8 mouse cellular contexts compared by ENCODE assay signal in the genomic region with DNA sequence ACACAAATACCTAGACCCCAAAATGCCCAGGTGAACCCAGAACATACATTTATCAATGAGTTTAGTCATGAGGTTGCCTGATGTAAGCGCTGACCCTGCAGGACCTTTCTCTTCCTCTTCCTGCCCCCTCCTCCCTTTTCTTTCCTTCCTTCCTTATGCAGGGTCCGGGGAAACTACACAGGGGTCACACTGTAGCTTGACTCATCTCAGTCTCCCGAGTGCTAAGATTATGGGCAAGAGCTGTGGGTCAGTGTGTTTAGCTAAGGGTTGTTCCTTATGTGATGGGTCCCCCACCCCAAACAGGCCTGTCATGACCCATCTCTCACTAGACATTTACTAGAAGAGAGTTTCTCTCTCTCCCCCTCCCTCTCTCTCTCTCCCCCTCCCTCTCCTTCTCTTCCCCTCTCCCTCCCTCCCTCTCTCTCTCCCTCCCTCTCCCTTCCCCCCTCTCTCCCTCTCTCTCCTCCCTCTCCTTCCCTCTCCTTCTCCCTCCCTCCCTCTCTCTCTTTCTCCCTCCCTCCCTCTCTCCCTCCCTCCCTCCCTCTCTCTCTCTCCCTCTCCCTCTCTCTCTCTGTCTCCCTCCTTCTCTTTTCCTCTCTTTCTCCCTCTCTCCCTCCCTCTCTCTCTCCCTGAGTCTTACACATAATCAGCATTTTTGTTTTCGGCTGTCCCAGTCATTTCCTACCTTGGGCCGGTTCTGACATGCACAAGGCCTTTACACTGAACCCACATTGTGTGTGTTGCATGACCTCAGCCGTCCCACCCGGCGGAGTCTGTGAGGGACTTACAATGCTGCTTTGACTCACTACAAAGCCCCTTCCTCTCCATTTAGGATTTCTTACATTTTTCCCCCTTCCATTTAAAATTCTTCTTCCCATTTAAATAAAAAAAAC. TPM values are rescaled to one million over a fixed set of nuclear protein-coding genes. Genes with fewer than 3 reads are reported as not detected.
DNase-seq lines count a peak whose midpoint lies in the region; ATAC-seq and TF ChIP-seq lines count a peak whose summit lies in the region.

No protein-coding gene starts in this region.

- H3K9me3 ChIP-seq in kidney, embryonic 15.5 days (replicated peaks) = no peaks in the 10 kb centered on the region
- H3K9me3 ChIP-seq in hindbrain, embryonic 13.5 days = no peaks in the 10 kb centered on the region
- no peaks in the 10 kb centered on the region for H3K9me3 ChIP-seq in midbrain, embryonic 15.5 days

- H3K9ac ChIP-seq in kidney, embryonic 15.5 days = peak overlapping the region; percentile 41; the same call in 1 of the 2 replicates
- no peak overlapping the region for H3K9ac ChIP-seq in hindbrain, embryonic 13.5 days
- H3K9ac ChIP-seq in midbrain, embryonic 15.5 days = no peak overlapping the region

- DNase-seq in kidney, postnatal 36 days = no peak
- DNase-seq in ovary, postnatal 10 days (ENCODE audit: low spot score) = no peak
- DNase-seq in gastrocnemius, postnatal 4 days (ENCODE audit: low spot score in 2 of 2) = no peak

- H3K4me2 ChIP-seq in kidney, embryonic 15.5 days = peak overlapping the region; percentile 55
- H3K4me2 ChIP-seq in hindbrain, embryonic 13.5 days = peak overlapping the region; percentile 43
- H3K4me2 ChIP-seq in midbrain, embryonic 15.5 days = peak overlapping the region; percentile 29; the same call in 1 of the 2 replicates

- no peaks in the 10 kb centered on the region for H3K27me3 ChIP-seq in kidney, embryonic 15.5 days
- H3K27me3 ChIP-seq in hindbrain, embryonic 13.5 days = no peaks in the 10 kb centered on the region
- H3K27me3 ChIP-seq in midbrain, embryonic 15.5 days (replicated peaks) = no peaks in the 10 kb centered on the region

- ATAC-seq in kidney, embryonic 15.5 days (replicated peaks; ENCODE audit: low FRiP score) = no peak; the same call in 1 of the 2 replicates
- ATAC-seq in hindbrain, embryonic 13.5 days (ENCODE audit: low FRiP score) = no peak
- no peak for ATAC-seq in midbrain, embryonic 15.5 days (replicated peaks)
- no peak for ATAC-seq in erythroid progenitor cell, adult 5-6 weeks (replicated peaks; ENCODE audit: low FRiP score, poor library complexity, severe bottlenecking)

- H3K4me1 ChIP-seq in kidney, embryonic 15.5 days = peaks cover 28% of the 10 kb centered on the region
- no peaks in the 10 kb centered on the region for H3K4me1 ChIP-seq in cortical plate, adult 2 months (ENCODE audit: control insufficient read depth, insufficient read depth, low read length)
- H3K4me1 ChIP-seq in hindbrain, embryonic 13.5 days (replicated peaks) = peaks cover 28% of the 10 kb centered on the region
- peaks cover 23% of the 10 kb centered on the region for H3K4me1 ChIP-seq in midbrain, embryonic 15.5 days

- WGBS in kidney, embryonic 15.5 days = 36% methylated on average over 8 of the region's 8 CpGs
- WGBS in hindbrain, embryonic 13.5 days = 29% methylated on average over 8 of the region's 8 CpGs
- 27% methylated on average over 8 of the region's 8 CpGs for WGBS in midbrain, embryonic 15.5 days

- peak overlapping the region; percentile 97 for H3K27ac ChIP-seq in kidney, embryonic 15.5 days
- no peak overlapping the region for H3K27ac ChIP-seq in cortical plate, adult 2 months (ENCODE audit: insufficient read depth, low read length)
- H3K27ac ChIP-seq in hindbrain, embryonic 13.5 days = peak overlapping the region; percentile 90
- peak overlapping the region; percentile 77 for H3K27ac ChIP-seq in midbrain, embryonic 15.5 days

- H3K36me3 ChIP-seq in kidney, embryonic 15.5 days = peaks cover 26% of the 10 kb centered on the region
- H3K36me3 ChIP-seq in hindbrain, embryonic 13.5 days = peaks cover 10% of the 10 kb centered on the region
- no peaks in the 10 kb centered on the region for H3K36me3 ChIP-seq in midbrain, embryonic 15.5 days (replicated peaks)

- peak overlapping the region; percentile 46 for H3K4me3 ChIP-seq in kidney, embryonic 15.5 days (replicated peaks)
- H3K4me3 ChIP-seq in cortical plate, adult 2 months (ENCODE audit: insufficient read depth, low read length) = peak overlapping the region; percentile 12; the same call in 1 of the 2 replicates
- no peak overlapping the region; the same call in 1 of the 2 replicates for H3K4me3 ChIP-seq in hindbrain, embryonic 13.5 days
- H3K4me3 ChIP-seq in midbrain, embryonic 15.5 days = no peak overlapping the region

- TF ChIP-seq POLR2A in cortical plate, adult 2 months (IDR thresholded peaks at IDR 0.05; ENCODE audit: extremely low read depth, insufficient read depth, low read length) = no peak

- TF ChIP-seq CTCF in cortical plate, adult 2 months (IDR thresholded peaks at IDR 0.05; ENCODE audit: extremely low read depth, insufficient read depth, low read length) = no peak

RNA-seq across cellular contexts. Expression of a gene that starts 44.9 kb away (rescaled TPM):
- polyA plus RNA-seq in kidney, embryonic 15.5 days (2015; fragmentation: Nextera tagmentation; extraction: Ambion mirVana) = 79.9 and 81.6 TPM in 2 replicates
- 42.5 and 44.5 TPM in 2 replicates for polyA plus RNA-seq in cortical plate, adult 2 months (2012; rRNA removed)
- polyA plus RNA-seq in hindbrain, embryonic 13.5 days (2015; fragmentation: Nextera tagmentation; extraction: Ambion mirVana) = 73.6 and 74.3 TPM in 2 replicates
- 77.3 and 79.9 TPM in 2 replicates for polyA plus RNA-seq in midbrain, embryonic 15.5 days (2015; fragmentation: Nextera tagmentation; extraction: Ambion mirVana)
- total RNA-seq in erythroid progenitor cell, adult 5-6 weeks (2015; ENCODE audit: low replicate concordance) = 9.4 and 19.7 TPM in 2 replicates
- 3.3 and 7.6 TPM in 2 replicates for total RNA-seq in erythroid progenitor cell, adult 5-6 weeks (2017; ENCODE audit: low replicate concordance)
- total RNA-seq in gastrocnemius, postnatal 4 days (2021) = 10 to 100 TPM; 24.3 to 27.5 TPM

RNA-seq across cellular contexts. Expression of a gene that starts 57.7 kb away (rescaled TPM):
- 51.5 and 55.2 TPM in 2 replicates for polyA plus RNA-seq in kidney, embryonic 15.5 days (2015; fragmentation: Nextera tagmentation; extraction: Ambion mirVana)
- polyA plus RNA-seq in cortical plate, adult 2 months (2012; rRNA removed) = 12.1 and 12.4 TPM in 2 replicates
- 20.6 and 20.9 TPM in 2 replicates for polyA plus RNA-seq in hindbrain, embryonic 13.5 days (2015; fragmentation: Nextera tagmentation; extraction: Ambion mirVana)
- polyA plus RNA-seq in midbrain, embryonic 15.5 days (2015; fragmentation: Nextera tagmentation; extraction: Ambion mirVana) = 13.9 and 14.2 TPM in 2 replicates
- 3.2 and 6.7 TPM in 2 replicates for total RNA-seq in erythroid progenitor cell, adult 5-6 weeks (2015; ENCODE audit: low replicate concordance)
- total RNA-seq in erythroid progenitor cell, adult 5-6 weeks (2017; ENCODE audit: low replicate concordance) = 2.1 and 5.3 TPM in 2 replicates
- total RNA-seq in gastrocnemius, postnatal 4 days (2021) = 10 to 100 TPM; 63.5 to 68.6 TPM

Comparison
In these comparisons a context has a peak if more than half of its experiments do, and no peak if none do; other contexts are left out.
1. H3K4me3 ChIP-seq: peak in kidney, embryonic 15.5 days (single experiment) and cortical plate, adult 2 months (single experiment); none in hindbrain, embryonic 13.5 days (single experiment) and midbrain, embryonic 15.5 days (single experiment).
2. Peak in every context shown above with its lines, with median percentiles within 50 percentile points of each other: H3K4me2 ChIP-seq.